Mouse (Mus musculus) heart, adult 18-20 months (tissue): Measurements from ENCODE around the gene Cfap221. TPM values are rescaled to one million over a fixed set of nuclear protein-coding genes. Genes with fewer than 3 reads are reported as not detected.

Experiments used
- DNase-seq, 2 experiments: peaks; one replicate each; pipeline ENCODE4 v3.0.0; 2021 to 2022; ENCODE audit warnings: mixed read lengths in 1 of 2
- total RNA-seq, 2 experiments: library from RNA; stranded (reverse); gene quantifications; 2 replicates each; pipeline ENCODE4 v1.2.3; 2021

The Cfap221 gene
- total RNA-seq, 2 experiments from 2014 or later, result not detected

DNA sequence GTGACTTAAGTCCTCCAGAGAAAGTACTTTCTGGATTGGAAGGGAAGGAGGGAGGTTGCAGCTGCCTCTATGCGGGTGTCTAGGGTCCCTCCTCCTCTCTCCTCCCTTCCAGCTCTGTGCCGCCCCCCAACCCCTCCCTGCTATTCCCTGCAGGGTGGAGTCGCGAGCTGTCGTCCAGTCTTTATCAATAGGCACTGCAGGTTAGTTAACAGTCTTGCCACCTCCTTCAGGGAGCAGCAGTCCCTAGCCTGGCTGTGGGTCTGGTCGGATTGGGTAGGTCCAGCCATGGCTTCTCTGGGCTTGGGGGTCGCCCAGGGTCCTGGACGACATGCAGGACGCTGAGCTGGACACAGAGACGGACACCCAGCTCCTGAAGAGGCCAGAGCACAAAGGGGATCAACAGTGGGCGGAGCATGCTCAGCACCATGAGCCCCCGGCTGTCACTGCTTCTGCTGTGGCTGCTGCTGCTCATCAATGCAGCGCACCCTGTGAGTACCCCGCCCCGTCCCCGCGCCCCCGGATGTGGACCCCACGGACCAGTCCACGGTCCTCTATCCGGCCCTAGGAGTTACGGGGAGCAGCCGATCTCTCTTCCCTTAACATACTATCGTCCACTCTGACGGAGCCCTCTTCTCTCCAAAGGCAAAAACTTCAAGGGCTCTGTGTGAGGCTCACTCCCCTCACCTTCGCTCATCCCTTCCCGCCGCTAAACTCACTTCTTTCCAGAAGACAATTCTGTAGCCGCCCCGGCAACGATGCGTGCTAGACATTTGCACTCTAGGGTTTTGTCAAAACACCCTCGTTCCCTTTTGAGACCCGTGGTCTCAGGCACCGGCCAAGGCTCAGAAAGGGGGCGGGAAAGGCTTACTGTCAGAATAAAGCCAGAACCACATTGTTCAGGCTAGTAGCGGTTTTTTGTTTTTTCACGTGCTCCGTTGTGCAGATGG, 10.1 kb upstream of the Cfap221 start, which contains the start of gene Sctr:
Sctr (plus strand) TSS at position 51 of the 947 bp plus-strand sequence.
- no peak for DNase-seq

DNA sequence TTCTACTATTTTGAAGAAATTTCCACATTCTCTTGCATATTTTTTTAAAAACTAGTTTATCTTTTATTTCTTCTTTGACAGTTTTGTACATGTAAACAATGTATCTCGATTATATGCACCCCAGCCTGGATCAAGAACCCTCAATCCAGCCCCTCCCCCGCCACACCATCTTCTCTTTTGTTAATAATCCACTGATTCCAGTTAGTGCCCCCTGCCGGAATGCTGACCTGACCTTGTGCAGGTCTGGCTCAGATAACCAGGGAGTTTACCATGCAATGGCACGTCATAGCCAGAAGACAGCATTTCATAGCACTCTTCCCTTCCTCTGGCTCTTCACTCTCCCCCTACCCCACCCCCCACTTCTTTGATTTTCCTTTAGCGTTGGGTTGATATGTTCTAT, 610 bp upstream of the Cfap221 start:
- no peak for DNase-seq

DNA sequence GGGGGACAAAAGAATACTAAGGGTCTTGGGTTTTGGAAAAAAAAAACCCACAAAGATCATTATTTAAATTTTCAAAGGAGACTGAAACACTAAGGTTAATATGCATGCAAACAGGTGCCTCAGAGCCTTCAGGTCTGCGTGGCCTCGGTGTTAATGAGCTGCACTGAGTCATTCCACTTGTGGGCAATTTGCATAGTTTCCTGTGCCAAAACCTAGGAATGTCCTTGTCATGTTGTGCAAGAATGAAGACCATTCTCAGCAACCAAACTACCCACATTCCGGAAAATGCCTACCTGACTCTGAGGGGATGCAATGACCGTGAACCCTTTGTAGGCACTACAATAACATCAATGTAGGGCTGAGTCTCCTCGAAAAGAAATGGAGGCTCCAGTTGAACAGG, 10.5 kb downstream of the Cfap221 start:
- DNase-seq, result no peak

DNA sequence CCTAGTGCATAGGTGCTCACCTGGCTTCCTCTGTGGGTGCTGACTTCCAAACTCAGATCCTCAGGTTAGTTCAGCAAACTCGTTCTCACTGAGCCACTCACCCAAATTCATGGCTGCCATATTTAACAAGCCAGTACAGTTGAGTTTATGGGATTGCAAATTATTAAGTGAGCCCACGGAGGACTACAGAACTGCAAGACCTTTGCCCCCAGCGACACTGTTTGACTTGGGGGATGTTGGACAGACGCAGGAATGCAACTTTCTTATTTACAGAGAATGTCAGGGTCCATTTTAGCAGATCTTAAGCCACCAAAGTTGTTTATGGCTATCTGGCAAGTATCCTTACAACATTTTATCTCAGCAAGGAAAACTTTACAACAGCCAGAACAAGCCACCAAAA, 21.9 kb downstream of the Cfap221 start:
- DNase-seq, result no peak

DNA sequence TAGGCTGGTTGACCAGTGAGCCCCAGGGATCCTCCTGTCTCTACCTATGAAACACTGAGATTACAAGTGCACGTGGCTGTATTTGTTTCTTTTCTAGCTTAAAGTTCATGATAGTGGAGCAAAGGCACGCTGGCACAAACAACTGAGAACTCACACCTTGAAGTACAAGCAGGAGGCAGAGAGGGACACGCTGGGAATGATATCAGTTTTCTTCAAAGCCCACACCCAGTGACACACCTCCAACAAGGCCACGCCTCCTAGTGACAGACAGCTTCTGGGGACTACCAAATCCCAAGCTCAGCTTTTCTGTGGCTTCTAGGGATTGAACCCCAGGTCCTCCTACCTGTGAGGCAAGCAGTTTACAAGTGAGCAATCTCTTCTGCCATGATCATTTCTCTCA, 23.9 kb downstream of the Cfap221 start:
- DNase-seq, result no peak

DNA sequence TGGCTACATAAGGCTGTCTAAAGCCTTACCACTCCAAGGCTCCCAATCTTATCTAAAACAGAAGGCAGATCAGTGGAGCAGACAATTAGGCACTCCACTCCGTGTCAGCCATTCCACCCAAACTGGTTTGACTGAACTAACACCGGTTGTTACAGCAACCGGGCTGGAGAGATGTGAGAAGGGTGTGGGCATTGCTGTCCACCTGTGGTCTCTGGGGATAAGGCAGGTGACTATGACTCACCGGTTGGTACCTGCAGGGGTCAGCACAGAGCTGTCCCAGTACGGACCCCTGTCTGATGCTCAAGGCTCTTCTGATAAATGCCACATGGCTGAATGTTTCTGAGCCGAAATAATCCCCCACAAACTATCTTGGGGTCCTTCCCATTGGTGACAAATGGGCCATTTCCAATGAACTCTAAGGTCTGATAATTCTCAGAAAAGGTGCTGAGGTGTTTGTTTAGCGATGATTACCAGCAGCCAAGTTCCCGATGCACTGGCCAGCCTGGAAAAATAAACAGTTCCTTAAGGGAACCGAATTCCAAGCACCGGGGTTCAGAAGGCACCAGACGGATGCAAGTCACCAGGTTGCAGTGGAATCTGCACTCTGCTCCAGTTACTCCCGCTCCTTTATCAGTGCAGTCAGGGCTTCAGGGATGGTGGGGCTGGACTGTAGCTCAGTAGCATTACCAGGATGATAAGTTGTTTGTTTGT, 31.1 kb downstream of the Cfap221 start:
- no peak for DNase-seq

DNA sequence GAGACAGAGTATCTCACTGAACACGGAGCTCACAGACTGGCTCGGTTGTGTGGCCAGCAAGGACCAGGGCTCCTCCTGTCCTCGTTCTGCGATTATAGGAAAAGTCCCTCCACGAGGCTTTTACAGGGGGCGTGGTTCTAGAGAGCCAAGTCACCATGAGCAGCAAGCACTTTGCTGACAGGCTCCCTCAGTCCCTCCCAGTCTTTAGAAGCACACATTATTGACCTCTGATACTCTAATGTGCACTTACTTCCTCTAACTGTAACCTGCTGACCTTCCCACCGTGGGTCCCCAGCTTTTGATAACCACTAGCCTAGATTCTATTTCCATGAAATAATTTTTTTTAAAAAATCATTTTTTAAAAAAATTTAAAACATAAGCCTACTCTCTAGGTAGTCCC, 37.1 kb downstream of the Cfap221 start:
- no peak for DNase-seq

DNA sequence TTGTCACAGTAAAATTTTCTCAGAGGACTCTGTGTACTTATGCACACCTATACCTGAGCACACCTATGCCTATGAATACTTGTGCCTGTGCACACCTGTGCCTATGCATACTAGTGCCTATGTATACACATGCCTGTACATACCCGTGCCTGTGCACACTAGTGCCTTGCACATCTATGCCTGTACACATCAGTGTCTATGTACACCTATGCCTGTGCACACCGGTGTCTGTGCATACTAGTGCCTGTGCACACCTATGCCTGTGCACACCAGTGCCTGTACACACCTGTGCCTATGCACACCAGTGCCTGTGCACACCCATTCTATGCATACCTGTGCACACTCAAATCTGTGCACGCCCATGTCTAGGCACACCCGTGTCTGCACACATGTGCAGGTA, 37.6 kb downstream of the Cfap221 start:
- DNase-seq, result no peak

DNA sequence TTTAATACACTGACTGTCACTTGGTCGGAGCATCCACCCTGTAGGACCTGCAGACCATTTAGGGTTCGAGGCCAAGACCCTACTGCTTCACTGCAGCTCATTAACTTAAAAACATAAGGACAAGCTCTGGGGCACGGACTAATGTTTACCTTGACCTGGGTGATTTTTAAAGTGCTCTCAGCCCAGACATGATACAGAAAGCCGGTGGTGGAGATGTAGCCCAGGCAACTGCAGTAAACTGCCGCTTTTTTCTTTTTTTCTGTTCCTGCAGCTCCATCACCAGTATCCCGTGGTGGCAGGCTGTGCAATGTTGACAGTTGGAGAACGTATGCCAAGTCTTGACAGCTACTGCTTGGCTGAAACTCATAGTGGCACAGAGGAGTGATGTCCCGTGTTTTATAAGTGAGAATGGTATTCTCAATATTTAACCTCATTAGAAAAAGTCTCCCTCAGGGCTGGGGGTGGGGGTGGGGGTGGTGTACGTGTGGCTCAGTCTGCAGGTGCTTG, 39.3 kb downstream of the Cfap221 start:
- no peak for DNase-seq

DNA sequence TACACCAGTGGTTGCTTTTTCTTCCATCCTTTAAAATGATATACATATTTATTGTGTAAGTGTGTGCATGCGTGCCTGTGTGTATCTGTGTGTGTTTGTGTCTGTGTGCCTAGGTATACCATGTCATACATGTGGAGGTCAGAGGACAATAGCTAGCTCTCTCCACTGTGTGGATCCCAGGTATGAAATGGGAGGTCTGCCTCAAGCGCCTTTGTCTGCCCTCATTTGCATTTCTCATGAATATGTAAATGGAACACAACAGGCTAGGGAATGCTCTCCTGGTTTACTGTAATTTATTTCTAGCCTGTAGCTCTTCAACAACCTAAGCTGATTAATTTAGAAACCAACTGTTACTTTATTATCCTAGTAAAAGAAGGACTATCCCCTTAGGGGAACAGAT, 42.4 kb downstream of the Cfap221 start:
- DNase-seq, result no peak

DNA sequence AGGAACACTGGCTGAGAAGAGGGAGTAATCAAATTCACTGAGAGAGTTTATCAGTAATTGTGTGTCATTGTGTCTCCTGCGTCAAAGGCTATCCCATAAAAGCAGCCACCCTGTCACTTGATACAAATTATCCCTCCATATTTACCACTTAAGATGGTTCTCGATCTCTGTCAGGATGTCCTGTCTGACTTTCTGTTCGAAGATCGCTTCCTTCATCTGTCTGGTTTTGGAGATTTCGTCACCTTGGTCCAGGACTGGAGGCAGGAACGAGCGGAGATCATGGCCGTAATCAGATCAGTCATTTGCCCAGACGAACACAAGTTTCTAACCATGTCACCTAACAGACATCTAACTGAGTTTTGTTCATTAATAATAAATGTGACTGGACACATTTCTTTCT, 43.6 kb downstream of the Cfap221 start:
- no peak for DNase-seq

DNA sequence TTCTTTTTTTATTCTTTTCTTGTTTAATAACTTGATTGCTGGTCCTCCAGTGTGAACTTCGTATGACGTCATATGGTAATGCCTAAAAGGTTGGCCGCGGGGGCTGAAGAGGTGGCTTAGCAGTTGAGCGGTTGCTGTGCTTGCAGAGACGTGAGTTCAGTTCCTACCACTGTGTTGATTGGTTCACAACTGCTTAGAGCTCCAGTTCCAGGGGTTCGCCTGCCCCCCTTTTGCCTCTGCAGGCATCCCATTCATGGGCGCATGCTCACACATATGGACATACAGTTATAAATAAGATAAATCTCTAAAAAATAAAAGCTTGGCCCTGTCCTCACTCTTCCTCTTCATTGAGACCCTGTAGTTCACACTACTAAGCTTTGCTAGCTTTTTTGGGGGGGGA, 46.9 kb downstream of the Cfap221 start:
- DNase-seq, result no peak

DNA sequence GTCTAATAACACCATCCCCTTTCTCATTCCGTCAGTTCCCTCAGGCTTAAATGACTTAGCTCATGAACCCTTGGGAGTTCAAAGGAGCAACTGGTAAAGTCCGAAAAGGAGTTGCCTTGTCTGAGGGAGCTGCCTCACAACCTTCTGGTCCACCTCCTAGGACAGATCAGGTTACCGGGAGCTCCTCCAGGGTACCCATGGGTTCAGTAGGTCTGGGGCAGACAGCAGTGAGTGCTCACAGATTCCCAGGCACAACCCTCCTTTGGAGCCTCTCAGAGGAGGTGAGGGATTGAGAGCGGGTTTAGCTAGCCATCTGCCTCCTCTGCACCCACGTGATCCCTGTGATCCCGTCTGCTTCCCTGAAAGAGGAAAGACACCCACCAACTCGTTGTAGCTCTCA, 60.2 kb downstream of the Cfap221 start:
- no peak for DNase-seq

DNA sequence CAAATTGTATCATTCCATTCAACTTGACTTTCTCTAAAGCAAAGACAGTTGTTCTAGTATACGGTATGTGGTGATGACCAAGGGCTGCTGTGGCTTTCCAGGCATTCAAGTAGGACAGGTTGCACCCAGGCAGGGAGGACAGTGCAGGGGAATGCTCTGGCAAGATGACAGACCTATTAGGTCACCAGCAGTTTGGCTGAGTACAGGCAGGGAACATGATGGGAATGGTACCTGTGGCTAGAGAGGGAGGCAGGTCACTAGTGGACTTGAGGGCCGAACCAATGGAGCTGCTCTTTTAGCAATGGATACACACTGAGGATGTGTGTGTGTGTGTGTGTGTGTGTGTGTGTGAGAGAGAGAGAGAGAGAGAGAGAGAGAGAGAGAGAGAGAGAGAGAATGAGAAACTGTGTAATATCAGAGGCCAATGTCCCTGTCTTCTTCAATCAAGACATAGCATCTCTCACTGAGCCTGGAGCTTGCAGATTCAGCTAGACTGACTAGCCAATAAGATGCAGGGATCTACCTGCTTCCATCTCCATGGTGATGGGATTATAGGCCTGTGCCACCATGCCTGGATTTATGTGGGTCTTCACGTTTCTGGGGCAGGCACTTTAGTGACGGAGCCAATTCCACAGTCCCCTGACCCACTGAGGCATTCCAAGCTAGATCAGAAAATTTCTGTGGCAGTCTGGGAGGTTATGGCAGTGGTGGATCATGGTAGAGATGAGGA, 65.4 kb downstream of the Cfap221 start:
- DNase-seq, result no peak

DNA sequence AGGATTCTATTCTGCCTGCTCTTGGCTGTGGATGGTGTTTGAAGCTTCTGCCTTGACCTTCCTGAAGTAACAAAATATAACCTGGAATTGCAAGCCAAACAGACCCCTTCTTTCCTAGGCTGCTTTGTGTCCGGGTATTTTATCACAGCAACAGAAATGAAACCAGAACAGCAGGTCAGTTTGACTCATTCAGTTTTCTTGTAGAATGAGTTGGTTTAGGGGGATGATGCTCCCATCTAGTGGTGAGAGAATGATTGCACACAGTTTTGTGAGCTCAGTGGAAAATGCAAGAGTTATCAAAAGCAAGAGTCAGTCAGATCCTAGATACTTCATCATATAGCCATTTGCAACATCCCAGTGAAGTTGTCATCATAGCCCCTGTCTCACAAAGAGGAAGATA, 67.3 kb downstream of the Cfap221 start:
- DNase-seq, result peak; percentile 13 to 22

DNA sequence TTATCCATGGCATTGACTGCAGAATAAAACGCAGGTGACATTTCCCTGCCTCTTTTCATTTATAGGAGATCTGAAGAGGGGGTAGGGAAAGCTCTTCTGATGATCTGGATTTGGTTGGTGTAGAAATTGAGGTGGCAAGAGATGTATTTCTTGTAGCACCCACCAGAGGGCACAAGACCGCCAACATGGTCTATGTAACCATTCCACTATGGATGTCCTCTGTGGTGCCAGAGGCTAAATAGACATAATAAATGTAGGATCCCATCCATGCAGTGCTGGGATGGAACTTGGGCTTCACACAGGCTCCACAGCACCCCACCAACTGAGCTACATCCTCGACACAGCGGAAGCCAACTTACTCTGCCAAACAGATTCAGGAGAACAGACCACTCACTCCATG, 77.7 kb downstream of the Cfap221 start:
- DNase-seq, result peak in 1 of 2 experiments; percentile 17

DNA sequence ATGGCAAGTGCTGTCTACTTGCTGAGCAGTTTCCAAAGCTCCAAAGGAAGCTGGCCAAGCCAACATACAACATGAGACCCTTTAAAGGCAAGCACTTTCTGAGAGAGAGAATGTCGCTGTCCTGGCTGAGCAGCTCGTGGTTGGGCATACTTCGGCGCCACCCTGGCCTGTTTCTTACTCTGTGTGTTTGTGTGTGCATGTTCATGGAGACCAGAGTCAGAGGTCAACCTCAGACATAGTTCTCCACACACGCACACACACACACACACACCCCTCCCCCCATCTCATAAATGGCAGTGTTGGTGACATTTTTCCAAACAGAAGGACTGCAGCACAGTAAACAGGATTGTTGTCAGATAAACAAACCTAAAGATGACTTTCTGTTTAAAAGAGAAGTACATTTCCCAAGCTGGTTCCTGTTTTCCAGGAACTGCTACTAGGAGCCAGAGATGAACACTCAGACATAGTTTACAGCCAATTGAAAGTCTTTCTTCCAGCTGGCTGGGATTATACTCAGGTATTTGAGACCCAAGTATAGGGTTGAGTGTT, 80.1 kb downstream of the Cfap221 start:
- no peak for DNase-seq

DNA sequence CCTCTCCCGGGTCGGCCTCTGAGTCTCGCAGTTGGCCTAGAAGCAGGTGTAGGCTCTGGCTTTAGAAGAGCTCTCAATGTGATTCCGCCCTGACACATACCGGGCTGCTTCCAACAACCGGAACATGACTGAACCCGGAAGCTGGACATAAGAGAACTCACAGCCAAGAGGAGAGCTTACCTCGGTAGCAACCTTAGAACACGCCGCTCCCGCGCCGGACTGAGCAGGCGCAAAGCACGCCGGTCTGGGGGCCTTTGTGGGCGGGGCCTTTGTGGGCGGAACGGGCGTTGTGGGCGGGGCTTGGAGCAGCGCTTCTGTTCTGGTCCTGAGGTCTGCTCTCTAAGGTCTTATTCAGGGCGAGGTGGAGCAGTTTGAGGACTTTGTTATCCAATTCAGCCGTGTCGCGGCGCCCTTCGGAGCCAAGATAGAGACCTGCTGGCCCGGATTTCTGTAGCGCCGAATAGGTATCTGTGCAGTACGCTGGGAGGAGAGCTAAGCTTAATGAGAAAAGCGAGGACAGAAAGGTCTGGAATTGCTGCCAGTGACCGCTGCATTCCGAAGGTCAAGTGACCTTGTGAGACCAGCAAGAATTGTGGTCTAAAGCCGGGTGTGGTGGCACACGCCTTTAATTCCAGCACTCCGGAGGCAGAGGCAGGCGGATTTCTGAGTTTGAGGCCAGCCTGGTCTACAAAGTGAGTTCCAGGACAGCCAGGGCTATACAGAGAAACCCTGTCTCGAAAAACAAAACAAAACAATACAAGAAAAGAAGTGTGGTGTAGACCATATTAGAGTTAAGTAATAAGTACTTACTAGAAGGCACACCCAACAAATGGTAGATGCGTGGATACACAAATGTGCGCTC, 83.8 kb downstream of the Cfap221 start, which contains the start of gene Tmem177:
Tmem177 (minus strand) TSS at position 256 of the 862 bp plus-strand sequence.
- peak; percentile 96 to 99 for DNase-seq

DNA sequence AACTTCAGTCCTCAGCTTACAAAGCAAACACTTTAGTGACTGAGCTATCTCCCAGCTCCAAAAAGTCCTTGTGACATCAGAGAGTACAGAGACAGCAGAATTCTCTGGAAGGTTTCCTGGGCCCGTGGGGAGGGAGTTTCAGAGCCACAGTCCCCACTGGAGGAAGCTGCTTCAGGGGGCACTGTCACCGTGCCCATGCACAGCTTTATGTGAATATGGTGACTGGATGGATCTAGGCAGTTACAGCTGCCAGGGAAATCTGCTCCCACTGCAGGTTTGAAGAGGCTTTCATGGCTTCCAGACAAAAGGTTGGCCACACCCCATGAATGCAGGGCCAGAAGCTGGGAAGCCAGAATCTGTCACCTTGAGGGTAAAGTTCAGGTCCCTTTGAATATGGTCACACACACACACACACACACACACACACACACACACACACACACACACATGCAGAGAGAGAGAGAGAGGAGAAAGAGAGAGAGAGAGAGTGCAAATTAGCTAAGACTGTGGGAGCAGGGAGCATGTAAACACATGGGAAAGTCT, 89.8 kb downstream of the Cfap221 start:
- DNase-seq, result no peak

DNA sequence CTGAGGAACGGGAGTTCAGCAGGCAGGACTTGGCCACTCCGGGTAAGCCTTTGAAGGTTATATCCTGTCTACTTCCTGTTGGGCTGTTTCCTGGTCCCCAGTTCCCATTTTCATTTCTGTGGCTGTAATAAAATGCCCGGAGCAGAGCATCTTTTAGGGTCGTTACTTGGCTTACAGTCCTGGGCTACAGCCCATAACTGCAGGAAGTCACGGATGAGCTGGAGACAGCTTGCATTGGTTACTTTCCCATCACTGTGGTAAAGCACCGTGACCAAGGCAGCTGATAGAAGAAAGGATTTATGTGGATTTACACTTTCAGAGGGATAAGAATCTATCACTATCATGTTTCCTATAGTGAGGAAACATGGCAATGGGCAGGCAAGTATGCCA, 93.8 kb downstream of the Cfap221 start:
- no peak for DNase-seq
